Mouse (Mus musculus): ENCODE data around the gene Slc27a2. TPM values are rescaled to one million over a fixed set of nuclear protein-coding genes. Genes with fewer than 3 reads are reported as not detected.

The Slc27a2 gene
- polyA plus RNA-seq, 1 experiment from 2014 or later, result 3.6 TPM

GRCm38 (mm10) chr2:126597279-126598241, 45.4 kb downstream of the Slc27a2 start:
- H3K9me3 ChIP-seq (ENCODE audit: control insufficient read depth, low read length), result no peaks in the 10 kb centered on the region
- H3K27me3 ChIP-seq (replicated peaks; ENCODE audit: control insufficient read depth, insufficient read depth, low read length), result no peaks in the 10 kb centered on the region; the same call in 1 of the 2 replicates
- H3K4me2 ChIP-seq (ENCODE audit: low read depth, low read length), result no peak overlapping the region
- H3K4me3 ChIP-seq (ENCODE audit: low read length), result no peak overlapping the region
- no peak overlapping the region for H3K9ac ChIP-seq (ENCODE audit: low read depth, low read length)
- WGBS, result 74% methylated on average over 20 of the region's 20 CpGs
- peak; percentile 87 for ATAC-seq
- H3K36me3 ChIP-seq (ENCODE audit: control insufficient read depth, insufficient read depth, low read length), result no peaks in the 10 kb centered on the region
- H3K27ac ChIP-seq (ENCODE audit: low read length), result no peak overlapping the region
- H3K4me1 ChIP-seq (ENCODE audit: control insufficient read depth, insufficient read depth, low read length), result 0 out of 2 replicates have a peak, but pooled peaks cover 6% of the 10 kb centered on the region

- H3K9ac ChIP-seq (ENCODE audit: low read depth, low read length), result no peak overlapping the region
- H3K27ac ChIP-seq (ENCODE audit: low read length), result no peak overlapping the region
- ATAC-seq, result no peak
- H3K4me3 ChIP-seq (ENCODE audit: low read length), result no peak overlapping the region
- H3K36me3 ChIP-seq (ENCODE audit: control insufficient read depth, insufficient read depth, low read length), result no peaks in the 10 kb centered on the region
- WGBS, result 57% methylated on average over 2 of the region's 2 CpGs
- H3K9me3 ChIP-seq (ENCODE audit: control insufficient read depth, low read length), result no peaks in the 10 kb centered on the region
- H3K4me2 ChIP-seq (ENCODE audit: low read depth, low read length), result no peak overlapping the region
- no peaks in the 10 kb centered on the region for H3K27me3 ChIP-seq (replicated peaks; ENCODE audit: control insufficient read depth, insufficient read depth, low read length)
- H3K4me1 ChIP-seq (ENCODE audit: control insufficient read depth, insufficient read depth, low read length), result 0 out of 2 replicates have a peak, but pooled peaks cover 6% of the 10 kb centered on the region
These were observed 46.2 kb downstream of the Slc27a2 start for GRCm38 (mm10) chr2:126598359-126598758.

- 11% methylated on average over 3 of the region's 3 CpGs for WGBS
- no peaks in the 10 kb centered on the region for H3K36me3 ChIP-seq (ENCODE audit: control insufficient read depth, insufficient read depth, low read length)
- H3K27ac ChIP-seq (ENCODE audit: low read length), result no peak overlapping the region
- 0 out of 2 replicates have a peak, but pooled peaks cover 6% of the 10 kb centered on the region for H3K4me1 ChIP-seq (ENCODE audit: control insufficient read depth, insufficient read depth, low read length)
- peak; percentile 49; the same call in 1 of the 2 replicates for ATAC-seq
- no peak overlapping the region for H3K4me2 ChIP-seq (ENCODE audit: low read depth, low read length)
- H3K27me3 ChIP-seq (replicated peaks; ENCODE audit: control insufficient read depth, insufficient read depth, low read length), result no peaks in the 10 kb centered on the region
- no peak overlapping the region for H3K9ac ChIP-seq (ENCODE audit: low read depth, low read length)
- no peak overlapping the region for H3K4me3 ChIP-seq (ENCODE audit: low read length)
- H3K9me3 ChIP-seq (ENCODE audit: control insufficient read depth, low read length), result no peaks in the 10 kb centered on the region
These were observed 46.8 kb downstream of the Slc27a2 start for GRCm38 (mm10) chr2:126599005-126599404.

GRCm38 (mm10) chr2:126600533-126600932, 48.3 kb downstream of the Slc27a2 start:
- no peak for ATAC-seq
- no peaks in the 10 kb centered on the region for H3K36me3 ChIP-seq (ENCODE audit: control insufficient read depth, insufficient read depth, low read length)
- WGBS, result 79% methylated on average over 14 of the region's 14 CpGs

GRCm38 (mm10) chr2:126601918-126602600, 49.9 kb downstream of the Slc27a2 start:
- Histone ChIP-seq H3K27me3 (replicated peaks; ENCODE audit: control insufficient read depth, insufficient read depth, low read length) (no peaks in the 10 kb centered on the region), H3K4me2 (ENCODE audit: low read depth, low read length) (no peak overlapping the region), H3K9ac (ENCODE audit: low read depth, low read length) (no peak overlapping the region), H3K27ac (ENCODE audit: low read length) (no peak overlapping the region), H3K9me3 (ENCODE audit: control insufficient read depth, low read length) (no peaks in the 10 kb centered on the region), H3K36me3 (ENCODE audit: control insufficient read depth, insufficient read depth, low read length) (no peaks in the 10 kb centered on the region), H3K4me3 (ENCODE audit: low read length) (no peak overlapping the region), H3K4me1 (ENCODE audit: control insufficient read depth, insufficient read depth, low read length) (0 out of 2 replicates have a peak, but pooled peaks cover 4% of the 10 kb centered on the region)
- ATAC-seq, result no peak
- WGBS, result 82% methylated on average over 14 of the region's 14 CpGs

More at GRCm38 (mm10) chr2:126600533-126600932, 48.3 kb downstream of the Slc27a2 start:
- 0 out of 2 replicates have a peak, but pooled peaks cover 6% of the 10 kb centered on the region for H3K4me1 ChIP-seq (ENCODE audit: control insufficient read depth, insufficient read depth, low read length)
- no peak overlapping the region for H3K9ac ChIP-seq (ENCODE audit: low read depth, low read length)
- no peaks in the 10 kb centered on the region for H3K27me3 ChIP-seq (replicated peaks; ENCODE audit: control insufficient read depth, insufficient read depth, low read length)
- no peak overlapping the region for H3K4me2 ChIP-seq (ENCODE audit: low read depth, low read length)
- H3K27ac ChIP-seq (ENCODE audit: low read length), result no peak overlapping the region
- no peak overlapping the region for H3K4me3 ChIP-seq (ENCODE audit: low read length)
- no peaks in the 10 kb centered on the region for H3K9me3 ChIP-seq (ENCODE audit: control insufficient read depth, low read length)

- H3K9ac ChIP-seq (ENCODE audit: low read depth, low read length), result no peak overlapping the region
- no peaks in the 10 kb centered on the region for H3K36me3 ChIP-seq (ENCODE audit: control insufficient read depth, insufficient read depth, low read length)
- H3K9me3 ChIP-seq (ENCODE audit: control insufficient read depth, low read length), result no peaks in the 10 kb centered on the region
- no peak overlapping the region for H3K4me2 ChIP-seq (ENCODE audit: low read depth, low read length)
- no peaks in the 10 kb centered on the region for H3K4me1 ChIP-seq (ENCODE audit: control insufficient read depth, insufficient read depth, low read length)
- no peak overlapping the region for H3K27ac ChIP-seq (ENCODE audit: low read length)
- no peak overlapping the region for H3K4me3 ChIP-seq (ENCODE audit: low read length)
- no peak for ATAC-seq
- H3K27me3 ChIP-seq (replicated peaks; ENCODE audit: control insufficient read depth, insufficient read depth, low read length), result no peaks in the 10 kb centered on the region
- 80% methylated on average over 15 of the region's 15 CpGs for WGBS
These were observed 54.0 kb downstream of the Slc27a2 start for GRCm38 (mm10) chr2:126606061-126606687.

GRCm38 (mm10) chr2:126606688-126607062, 54.5 kb downstream of the Slc27a2 start:
- Histone ChIP-seq H3K9me3 (ENCODE audit: control insufficient read depth, low read length) (no peaks in the 10 kb centered on the region), H3K4me3 (ENCODE audit: low read length) (no peak overlapping the region), H3K4me2 (ENCODE audit: low read depth, low read length) (no peak overlapping the region), H3K4me1 (ENCODE audit: control insufficient read depth, insufficient read depth, low read length) (no peaks in the 10 kb centered on the region), H3K36me3 (ENCODE audit: control insufficient read depth, insufficient read depth, low read length) (no peaks in the 10 kb centered on the region), H3K27me3 (replicated peaks; ENCODE audit: control insufficient read depth, insufficient read depth, low read length) (no peaks in the 10 kb centered on the region), H3K27ac (ENCODE audit: low read length) (no peak overlapping the region), H3K9ac (ENCODE audit: low read depth, low read length) (no peak overlapping the region)
- ATAC-seq, result no peak
- 49% methylated on average over 4 of the region's 4 CpGs for WGBS

- no peak overlapping the region for H3K4me2 ChIP-seq (ENCODE audit: low read depth, low read length)
- no peaks in the 10 kb centered on the region for H3K36me3 ChIP-seq (ENCODE audit: control insufficient read depth, insufficient read depth, low read length)
- 55% methylated on average over 10 of the region's 10 CpGs for WGBS
- no peak overlapping the region for H3K4me3 ChIP-seq (ENCODE audit: low read length)
- H3K9me3 ChIP-seq (ENCODE audit: control insufficient read depth, low read length), result no peaks in the 10 kb centered on the region
- H3K4me1 ChIP-seq (ENCODE audit: control insufficient read depth, insufficient read depth, low read length), result no peaks in the 10 kb centered on the region
- no peak overlapping the region for H3K9ac ChIP-seq (ENCODE audit: low read depth, low read length)
- no peaks in the 10 kb centered on the region for H3K27me3 ChIP-seq (replicated peaks; ENCODE audit: control insufficient read depth, insufficient read depth, low read length)
- ATAC-seq, result no peak
- no peak overlapping the region for H3K27ac ChIP-seq (ENCODE audit: low read length)
These were observed 55.5 kb downstream of the Slc27a2 start for GRCm38 (mm10) chr2:126607553-126608203.
